Mouse (Mus musculus) adipocyte (in vitro differentiated cells): ENCODE data around the gene Tbx3.

ENCODE experiments used
- DNase-seq: peaks from one replicate; pipeline ENCODE4 v3.0.0-alpha.2; 2016; ENCODE audit warnings: low spot score

Tbx3 gene

DNA sequence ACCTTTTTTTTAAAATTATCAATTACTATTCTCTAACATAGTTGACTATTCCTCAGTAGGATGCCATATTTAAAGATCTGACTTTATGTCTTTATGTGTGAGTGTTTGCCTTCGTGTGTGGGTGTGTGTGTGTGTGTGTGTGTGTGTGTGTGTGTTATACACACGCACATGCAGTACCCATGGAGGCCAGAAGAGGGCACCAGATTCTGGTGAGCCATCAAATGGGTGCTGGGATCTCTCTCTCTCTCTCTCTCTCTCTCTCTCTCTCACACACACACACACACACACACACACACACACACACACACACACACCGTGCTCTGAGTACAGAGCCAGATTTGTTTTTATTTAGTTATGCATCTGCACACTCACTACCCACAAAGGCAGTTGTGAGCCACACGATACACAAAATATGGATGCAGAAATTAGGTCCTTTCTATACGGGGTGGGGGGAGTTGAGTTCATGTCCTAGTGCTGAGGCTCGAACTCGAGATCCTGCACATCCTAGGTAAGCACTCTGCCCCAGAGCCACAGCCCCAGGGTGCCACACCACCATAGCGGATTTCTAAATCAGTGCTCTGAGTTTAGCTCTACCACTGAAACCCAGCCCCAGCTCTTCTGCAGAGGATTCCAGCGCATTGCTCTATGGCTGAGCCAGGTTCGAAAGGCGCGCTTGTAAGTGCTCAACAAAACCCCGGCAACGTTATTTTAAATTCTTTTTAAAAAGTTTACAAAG lies 38.5 kb downstream of the Tbx3 start:
- DNase-seq, result no peak

DNA sequence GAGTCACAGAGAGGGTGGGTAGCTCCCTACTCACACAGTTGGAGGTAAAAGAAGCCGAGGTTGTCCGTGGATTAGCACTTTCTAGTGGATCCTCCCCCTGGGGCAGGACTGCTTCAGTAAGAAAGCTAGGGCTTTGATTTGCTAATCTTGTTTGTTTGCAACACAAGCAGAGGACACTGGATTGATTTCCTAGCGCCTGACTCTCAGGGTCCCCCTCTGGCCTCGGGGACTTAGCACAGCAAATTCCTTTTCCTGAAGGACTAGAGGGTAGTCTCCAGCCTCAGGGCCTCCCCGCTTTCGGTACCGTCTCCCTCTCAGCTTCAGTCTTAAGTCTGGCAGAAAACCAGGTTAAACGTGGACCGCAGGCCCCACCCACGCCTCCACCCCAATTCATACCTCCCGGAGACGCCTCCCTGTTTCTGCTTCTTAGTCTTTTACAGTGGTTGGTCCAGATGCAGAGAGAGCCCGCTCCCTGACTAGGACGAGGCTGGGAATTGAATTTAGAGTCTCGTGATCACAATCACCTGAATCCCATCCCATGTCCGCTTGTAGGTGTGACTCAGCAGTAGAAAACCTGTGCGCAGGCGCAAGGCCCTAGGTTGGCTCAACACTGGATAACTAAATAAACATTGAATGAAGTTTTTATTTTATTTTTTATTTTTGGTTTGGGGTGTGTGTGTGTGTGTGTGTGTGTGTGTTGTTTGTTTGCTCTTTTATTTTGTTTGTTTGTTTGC lies 39.5 kb downstream of the Tbx3 start:
- no peak for DNase-seq

DNA sequence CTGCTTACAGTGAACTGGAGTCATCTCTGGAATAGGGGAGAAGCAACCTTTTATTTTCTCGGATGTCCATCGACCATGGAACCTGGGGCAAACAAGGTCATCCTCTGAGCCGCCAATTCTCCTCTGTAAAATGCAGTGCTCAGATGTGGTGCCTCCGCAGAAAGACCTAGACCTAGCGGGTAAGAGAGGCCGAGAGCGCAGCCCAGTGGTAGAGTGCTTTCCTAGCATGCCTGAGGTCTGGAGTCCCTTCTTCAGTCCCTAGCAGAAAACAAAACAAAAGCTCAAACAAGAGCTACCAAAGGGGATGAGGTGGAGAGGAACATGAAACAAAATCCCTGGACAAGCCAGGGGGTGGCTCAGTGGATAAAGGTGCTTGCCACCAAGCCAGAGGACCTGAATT lies 40.3 kb downstream of the Tbx3 start:
- DNase-seq, result no peak

DNA sequence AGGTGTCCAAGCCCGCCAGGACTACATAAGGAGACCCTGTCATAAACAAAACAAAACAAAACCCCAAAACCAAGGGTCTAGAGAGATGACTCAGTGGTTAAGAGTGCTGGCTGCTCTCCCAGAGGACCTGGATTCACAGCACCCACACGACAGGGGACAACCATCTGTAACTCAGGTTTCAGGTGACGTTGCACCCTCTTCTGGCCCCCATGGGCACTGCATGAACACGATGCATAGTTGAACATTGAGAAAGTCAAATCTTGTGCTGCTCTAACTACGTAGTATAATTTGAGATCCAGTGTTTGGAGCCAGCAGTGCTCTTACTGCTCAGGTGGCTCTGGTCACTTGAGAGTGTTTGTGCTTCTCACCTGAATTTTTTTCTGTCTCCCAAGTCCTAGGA lies 41.2 kb downstream of the Tbx3 start:
- DNase-seq, result no peak

DNA sequence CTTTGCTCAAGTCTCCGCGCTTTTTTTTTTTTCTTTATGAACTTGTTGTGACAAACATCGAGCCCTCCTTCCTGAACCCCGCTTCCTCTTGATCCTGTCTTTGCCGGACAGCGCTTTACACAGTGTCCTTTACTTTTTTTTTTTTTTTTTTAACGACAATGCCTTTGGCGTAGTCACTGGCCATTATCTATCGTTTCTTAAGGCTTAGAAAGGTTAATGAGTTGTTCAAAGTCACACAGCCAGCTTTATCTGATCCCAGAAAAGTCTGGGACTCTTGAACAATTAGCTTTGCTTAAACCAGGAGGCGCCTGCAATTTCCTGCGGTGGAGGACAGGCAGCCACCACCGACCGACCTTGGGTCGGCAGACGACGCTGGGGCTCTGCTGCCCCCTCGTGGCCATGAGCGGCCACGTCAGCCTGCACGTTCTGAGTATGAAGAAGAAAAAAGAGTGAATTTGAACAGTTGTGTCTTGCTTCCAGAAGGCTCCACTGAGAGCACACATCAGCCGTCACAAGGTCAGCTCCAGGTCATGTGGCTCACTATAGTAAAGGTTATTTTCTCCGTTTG lies 42.3 kb downstream of the Tbx3 start:
- peak; percentile 49 for DNase-seq

DNA sequence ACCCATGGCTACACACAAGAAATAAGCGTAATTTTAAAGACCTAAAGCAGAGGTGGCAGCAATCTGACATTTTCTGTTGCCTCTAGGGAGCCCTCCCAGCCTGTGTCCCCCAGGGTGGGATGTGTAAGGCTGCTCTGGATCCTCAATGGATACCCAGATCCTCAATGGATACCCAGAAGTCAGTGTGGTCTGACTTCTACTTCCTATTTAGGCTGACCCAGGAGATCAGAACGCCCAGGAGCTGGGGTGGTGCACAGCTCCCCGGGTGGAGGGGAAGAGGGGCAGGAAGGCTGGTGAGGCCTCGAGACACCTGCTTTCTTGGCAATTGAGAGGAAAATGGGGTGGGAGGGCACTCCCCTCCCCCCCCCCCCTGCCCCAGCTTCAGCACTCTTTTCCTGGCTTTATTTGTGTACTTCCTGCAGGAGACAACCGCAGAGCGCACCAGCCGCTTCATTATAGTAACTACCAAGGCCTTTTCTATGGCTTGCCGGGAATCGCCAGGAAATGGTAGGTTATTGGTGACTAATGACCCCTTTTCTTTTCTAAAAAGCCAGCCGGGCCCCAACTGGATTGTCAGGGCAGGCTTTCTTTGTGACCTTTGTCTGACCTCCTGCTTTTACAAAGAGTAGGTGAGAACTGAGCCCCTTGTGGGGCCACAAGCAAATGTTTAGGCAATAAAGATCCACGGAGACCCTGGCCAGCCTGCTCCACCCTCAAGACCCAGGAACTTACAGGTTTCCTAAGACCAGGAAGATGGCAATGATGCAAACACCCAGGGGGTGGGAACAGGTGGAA lies 50.2 kb downstream of the Tbx3 start:
- DNase-seq, result no peak

DNA sequence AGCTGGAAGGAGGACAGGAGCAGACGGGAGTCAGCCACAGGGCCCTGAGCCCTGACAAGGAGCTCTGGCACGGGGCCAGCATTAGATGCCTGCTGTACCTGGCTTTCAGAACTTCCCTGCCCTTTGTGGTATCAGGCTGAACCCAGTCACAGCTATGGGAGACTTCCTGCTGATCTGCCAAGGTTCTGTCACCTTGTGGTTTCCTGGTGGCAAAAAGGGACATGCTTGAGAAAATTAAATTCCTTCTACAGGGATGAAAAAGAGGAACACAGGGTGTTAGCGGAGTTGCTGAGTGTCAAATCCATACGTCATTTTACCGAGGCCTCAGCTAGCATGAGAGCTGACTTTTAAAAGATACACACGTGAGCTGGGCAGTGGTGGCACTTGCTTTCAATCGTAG lies 62.5 kb downstream of the Tbx3 start:
- DNase-seq, result no peak
